Mouse (Mus musculus) brain, embryonic 14.5 days (tissue): ENCODE results near the gene Ifitm3.

Experiments used
- CTCF ChIP-seq: fragments of 200-500 bp; IDR thresholded peaks from 2 replicates; pipeline ENCODE4 v1.5.1; 2012; ENCODE audit warnings: inconsistent platforms, mild to moderate bottlenecking, moderate library complexity, borderline replicate concordance; ENCODE audit not compliant: insufficient read depth, insufficient read length; ENCODE audit errors: extremely low read depth
- POLR2A ChIP-seq: fragments of 200-500 bp; IDR thresholded peaks from 2 replicates; pipeline ENCODE4 v1.6.1; 2012; ENCODE audit warnings: mild to moderate bottlenecking, inconsistent platforms, borderline replicate concordance; ENCODE audit not compliant: poor library complexity, insufficient read depth, insufficient read length, severe bottlenecking; ENCODE audit errors: extremely low read depth

DNA sequence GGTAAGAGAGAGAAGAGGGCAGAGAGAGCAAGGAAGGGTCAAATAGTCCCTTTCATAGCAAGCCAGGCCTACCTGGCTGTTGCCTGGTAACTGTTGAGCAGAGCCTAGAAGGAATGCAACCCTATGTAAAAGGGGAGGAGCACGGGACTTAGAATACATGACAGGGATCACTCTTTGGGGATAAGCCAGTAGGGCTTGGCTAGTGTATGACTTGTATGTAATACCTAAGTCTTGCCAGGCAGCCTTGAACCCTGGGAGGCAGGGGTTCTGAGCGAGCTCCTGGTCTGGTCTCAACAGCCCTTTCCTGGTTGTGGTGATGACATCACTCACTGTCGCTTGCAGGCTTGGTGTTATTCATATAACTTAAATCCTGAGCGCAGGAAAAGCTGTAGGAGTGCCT lies 21.5 kb downstream of the Ifitm3 start:
- TF ChIP-seq CTCF (no peak), POLR2A (no peak)
